Mouse (Mus musculus) brown adipose tissue, adult 24 weeks (tissue): Measurements from ENCODE around the gene Zfp934. TPM values are rescaled to one million over a fixed set of nuclear protein-coding genes. Genes with fewer than 3 reads are reported as not detected.
A peak's percentile ranks its signal among the peaks of the same experiment; 100 is the strongest.
"Not testable (repeated sequence)": the region's sequence is repeated elsewhere in the genome, so short reads cannot be mapped to it uniquely, and the experiment has no call there.

ENCODE experiments used
- H3K27ac ChIP-seq: fragments of 200-500 bp; replicated peaks from 2 replicates; pipeline ENCODE4 v1.5.1; 2012; ENCODE audit warnings: low read depth, mild to moderate bottlenecking, low read length
- H3K4me1 ChIP-seq: fragments of 200-500 bp; 2 replicates; pipeline ENCODE4 v1.6.1; 2012; ENCODE audit warnings: low read length, mixed read lengths; ENCODE audit not compliant: control insufficient read depth, insufficient read depth, insufficient read length
- H3K4me3 ChIP-seq: fragments of 200-500 bp; 2 replicates; pipeline ENCODE4 v1.5.1; 2012; ENCODE audit warnings: low read depth, mild to moderate bottlenecking, low read length, moderate library complexity; ENCODE audit not compliant: insufficient read depth
- polyA plus RNA-seq: library from polyadenylated mRNA; stranded (reverse); fragments of >200 nt; gene quantifications from 2 replicates; pipeline ENCODE4 v1.2.4, GENCODE M21; 2012; ENCODE audit not compliant: missing spikeins, insufficient read depth, insufficient read length

The Zfp934 gene
- 4.5 and 5.2 TPM in 2 replicates for polyA plus RNA-seq

DNA sequence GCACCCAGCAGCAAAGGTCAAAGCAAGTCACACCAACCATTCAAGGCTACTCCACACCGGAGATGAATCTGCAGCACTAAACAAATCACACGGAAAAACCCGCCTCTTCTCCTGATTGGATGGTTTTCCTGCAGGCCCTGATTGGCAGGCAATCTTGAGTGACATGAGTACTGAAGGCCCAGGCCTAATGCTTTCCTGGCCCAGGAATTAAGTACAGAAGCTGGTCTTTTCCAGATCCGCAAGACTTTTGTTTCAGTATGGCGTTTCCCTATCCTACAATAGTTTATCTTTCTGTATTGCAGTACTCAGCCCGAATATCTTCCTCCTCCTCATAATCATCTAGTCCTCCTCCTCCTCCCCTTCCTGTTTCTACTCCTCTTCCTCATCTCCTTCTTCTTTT lies at the start of gene Zfp934:
TSS of gene Zfp934 (minus strand) at position 101 of the 400 bp plus-strand sequence.
- not testable (repeated sequence) for H3K4me3 ChIP-seq, H3K27ac ChIP-seq, H3K4me1 ChIP-seq

DNA sequence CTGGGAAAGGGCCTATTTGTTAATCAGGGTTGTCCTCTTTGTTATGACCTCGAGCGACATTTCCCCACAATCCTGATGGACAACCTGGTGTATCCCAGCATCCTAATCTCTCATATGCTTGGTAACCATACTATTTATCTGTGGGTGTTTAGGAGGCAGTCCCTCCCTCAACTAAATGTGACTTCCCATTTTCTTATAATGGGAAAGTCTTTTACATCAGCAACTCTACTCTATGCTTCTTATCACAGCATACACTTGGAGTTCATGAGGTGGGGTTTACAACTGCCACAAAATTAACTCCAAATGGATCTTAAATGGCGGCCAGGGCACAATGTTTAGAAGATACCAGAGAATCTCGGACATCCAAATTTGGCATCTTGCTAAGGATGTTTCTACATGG lies 46.5 kb upstream of the Zfp934 start:
- H3K4me3 ChIP-seq, H3K27ac ChIP-seq, H3K4me1 ChIP-seq: not testable (repeated sequence)

DNA sequence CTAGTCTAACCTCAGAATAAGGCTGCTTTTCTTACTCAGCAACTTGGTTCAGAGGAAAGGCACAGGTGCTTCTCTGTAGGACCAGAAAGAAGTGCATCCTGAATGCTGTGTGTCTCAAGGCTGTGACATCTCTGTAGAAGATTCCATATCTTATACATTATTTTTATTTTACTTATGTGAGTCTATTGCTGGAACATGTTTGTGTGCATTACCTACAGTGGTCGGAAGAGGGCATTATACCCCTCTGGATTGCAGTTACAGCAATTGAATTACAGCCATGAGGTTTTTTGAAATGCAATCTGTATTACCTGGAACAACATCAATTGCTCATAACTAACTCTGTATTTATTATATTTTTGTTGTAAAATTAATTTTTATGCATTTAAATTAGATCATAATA lies 9.3 kb downstream of the Zfp934 start:
- not testable (repeated sequence) for H3K4me1 ChIP-seq, H3K4me3 ChIP-seq, H3K27ac ChIP-seq

DNA sequence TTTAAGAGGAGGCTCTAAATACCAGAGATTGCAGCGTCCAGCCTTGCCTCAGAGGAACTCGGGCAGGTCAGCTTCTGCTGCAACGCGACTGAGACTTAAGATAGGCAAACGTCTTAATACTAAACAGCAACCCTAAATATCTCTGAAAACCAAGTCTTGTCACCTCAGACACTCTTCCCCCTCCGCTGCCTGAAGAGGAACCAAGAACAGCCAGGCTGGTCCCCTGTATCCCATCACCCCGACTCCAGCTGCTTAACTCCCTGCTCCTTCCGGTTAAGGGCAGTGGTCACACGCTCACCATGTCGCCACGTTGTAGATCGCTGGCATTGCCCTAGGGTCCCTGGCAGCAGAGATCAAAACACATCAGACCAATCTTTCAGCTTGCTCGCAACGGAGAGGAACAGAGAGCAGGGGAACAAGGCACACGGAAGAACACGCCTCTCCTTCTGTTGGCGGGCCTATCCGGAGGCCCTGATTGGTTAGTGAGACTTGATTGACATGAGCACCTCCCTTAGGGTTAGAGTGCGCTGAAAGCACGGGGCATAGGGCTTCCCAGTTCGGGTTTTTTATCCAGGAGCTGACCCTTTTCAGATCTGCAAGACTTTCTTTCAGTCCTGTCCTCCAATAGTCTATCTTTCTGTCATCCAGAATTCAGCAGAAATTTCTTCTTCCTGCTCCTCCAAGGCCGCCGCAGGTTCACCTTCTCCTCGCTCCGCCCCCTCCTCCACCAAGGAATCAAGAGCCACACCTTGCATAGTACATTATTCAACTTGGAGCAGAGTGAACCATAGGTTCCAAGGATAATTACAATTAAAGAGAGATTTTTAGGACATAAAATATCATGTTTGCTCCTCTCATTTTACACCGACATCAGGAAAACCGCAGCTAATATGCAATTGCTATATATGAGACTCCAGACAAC lies 12.5 kb downstream of the Zfp934 start, which contains the start of gene Zfp935:
TSS of gene Zfp935 (minus strand) at position 323 of the 922 bp plus-strand sequence.
- H3K27ac ChIP-seq, H3K4me1 ChIP-seq: not testable (repeated sequence)
- peak within 1 kb of the TSS; percentile 63 for H3K4me3 ChIP-seq

DNA sequence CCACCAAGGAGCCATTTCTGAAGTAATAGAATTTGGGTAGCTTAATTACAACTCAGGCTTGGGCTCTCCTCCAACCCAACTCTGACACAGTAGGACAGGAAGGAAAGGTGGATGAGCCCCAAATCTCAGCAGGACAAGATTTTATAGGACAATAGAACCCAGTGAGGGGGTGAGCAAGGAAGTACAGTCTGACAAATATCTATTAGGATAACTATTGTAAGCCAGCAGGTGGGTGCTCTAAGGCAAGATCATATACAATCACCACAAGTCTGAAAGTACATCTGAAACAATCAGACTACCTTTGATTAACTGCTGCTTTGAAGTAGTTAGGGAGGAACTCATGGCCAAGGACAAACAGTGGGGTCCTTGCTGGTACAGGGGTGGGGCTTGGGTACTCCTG lies 40.9 kb downstream of the Zfp934 start:
- H3K27ac ChIP-seq, H3K4me3 ChIP-seq, H3K4me1 ChIP-seq: not testable (repeated sequence)

DNA sequence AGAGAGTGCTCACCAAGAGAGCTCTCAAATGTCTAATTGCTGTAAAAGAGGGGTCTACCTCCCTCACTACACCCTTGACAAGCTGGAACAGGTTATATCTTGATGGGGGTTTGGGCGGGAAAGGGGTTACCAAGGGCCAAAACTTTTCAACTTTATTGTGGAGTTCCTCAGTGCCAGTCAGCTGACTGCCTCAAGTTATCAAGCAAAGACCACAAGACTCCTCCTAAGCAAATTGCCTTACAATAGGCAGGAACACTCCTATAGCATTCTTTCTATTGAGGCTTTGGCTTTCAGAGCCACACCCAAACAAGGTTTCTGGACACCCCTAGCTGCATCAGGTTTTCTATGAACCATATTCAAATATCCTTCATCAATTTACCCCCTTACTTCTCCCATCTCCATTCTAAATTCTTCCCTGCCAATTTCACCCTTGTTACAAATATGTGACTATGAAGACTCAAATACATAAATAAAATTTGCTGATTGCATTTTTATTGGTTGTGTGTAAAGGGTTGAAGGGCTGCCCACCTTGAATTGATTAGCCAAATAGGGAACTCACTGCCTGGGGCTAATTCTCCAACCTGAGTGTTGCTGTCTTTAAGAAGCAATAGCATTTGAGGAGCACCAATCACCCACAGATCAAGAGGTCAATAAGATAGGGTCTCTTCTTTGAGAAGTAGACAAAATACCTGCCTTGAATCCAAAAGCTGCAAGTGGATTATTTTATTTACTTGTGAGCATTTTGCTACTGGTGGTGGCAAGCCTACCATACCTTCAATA lies 60.2 kb downstream of the Zfp934 start:
- not testable (repeated sequence) for H3K4me1 ChIP-seq, H3K27ac ChIP-seq, H3K4me3 ChIP-seq

DNA sequence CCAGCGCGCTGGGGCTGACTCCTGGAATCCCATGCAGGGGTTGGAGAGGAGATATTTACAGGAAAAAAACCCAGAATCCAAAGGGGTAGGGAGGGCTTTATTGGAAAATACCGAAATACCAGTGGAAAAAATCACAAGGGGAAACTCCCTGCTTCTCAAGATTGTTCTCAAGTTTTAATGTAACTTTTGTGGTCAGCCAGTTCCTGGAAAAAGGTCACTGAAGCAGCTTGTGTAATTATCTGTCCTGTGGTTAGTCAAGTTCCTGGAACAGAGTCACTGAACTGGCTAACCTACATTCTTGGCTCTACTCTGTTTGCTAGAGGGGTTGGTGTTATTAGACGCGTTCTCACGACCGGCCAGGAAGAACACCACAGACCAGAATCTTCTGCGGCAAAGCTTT lies 98.3 kb downstream of the Zfp934 start:
- not testable (repeated sequence) for H3K4me1 ChIP-seq, H3K27ac ChIP-seq, H3K4me3 ChIP-seq

DNA sequence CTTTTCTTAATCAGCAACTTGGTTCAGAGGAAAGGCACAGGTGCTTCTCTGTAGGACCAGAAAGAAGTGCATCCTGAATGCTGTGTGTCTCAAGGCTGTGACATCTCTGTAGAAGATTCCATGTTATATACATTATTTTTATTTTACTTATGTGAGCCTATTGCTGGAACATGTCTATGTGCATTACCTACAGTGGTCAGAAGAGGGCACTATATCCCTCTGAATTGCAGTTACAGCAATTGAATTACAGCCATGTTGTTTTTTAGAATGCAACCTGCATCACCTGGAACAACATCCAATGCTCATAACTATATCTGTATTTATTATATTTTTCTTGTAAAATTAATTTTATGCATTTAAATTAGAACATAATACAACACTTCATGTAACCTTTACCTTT lies 101.1 kb downstream of the Zfp934 start:
- not testable (repeated sequence) for H3K4me1 ChIP-seq, H3K4me3 ChIP-seq, H3K27ac ChIP-seq

DNA sequence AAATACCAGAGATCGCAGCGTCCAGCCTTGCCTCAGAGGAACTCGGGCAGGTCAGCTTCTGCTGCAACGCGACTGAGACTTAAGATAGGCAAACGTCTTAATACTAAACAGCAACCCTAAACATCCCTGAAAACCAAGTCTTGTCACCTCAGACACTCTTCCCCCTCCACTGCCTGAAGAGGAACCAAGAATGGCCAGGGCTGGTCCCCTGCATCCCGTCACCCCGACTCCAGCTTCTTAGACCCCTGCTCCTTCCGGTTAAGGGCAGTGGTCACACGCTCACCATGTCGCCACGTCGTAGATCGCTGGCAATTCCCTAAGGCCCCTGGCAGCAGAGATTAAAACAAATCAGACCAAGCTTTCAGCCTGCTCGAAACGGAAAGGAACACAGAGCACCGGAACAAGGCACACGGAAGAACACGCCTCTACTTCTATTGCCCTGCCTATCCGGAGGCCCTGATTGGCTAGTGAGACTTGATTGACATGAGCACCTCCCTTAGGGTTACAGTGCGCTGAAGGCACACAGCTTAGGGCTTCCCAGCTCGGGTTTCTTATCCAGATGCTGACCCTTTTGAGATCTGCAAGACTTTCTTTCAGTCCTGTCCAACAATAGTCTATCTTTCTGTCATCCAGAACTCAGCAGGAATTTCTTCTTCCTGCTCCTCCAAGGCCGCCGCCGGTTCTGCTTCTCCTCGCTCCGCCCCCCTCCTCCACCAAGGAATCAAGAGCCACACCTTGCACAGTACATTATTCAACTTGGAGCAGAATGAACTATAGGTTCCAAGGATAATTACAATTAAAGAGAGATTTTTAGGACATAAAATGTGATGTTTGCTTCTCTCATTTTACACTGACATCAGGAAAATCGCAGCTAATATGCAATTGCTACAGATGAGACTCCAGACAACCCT lies 104.3 kb downstream of the Zfp934 start, which contains the start of gene Gm49359:
TSS of gene Gm49359 (minus strand) at position 409 of the 911 bp plus-strand sequence.
- not testable (repeated sequence) for H3K4me1 ChIP-seq
- Histone ChIP-seq H3K4me3 (peak within 1 kb of the TSS; percentile 75), H3K27ac (peak within 1 kb of the TSS; percentile 61)

Other genes with a start within 250 kb of the Zfp934 start
- gene Gm3604, start 188.0 kb downstream of the Zfp934 start, polyA plus RNA-seq = 0.92 and 1.9 TPM in 2 replicates
- 3.6 and 6.5 TPM in 2 replicates for gene Gm49359, start 104.4 kb downstream of the Zfp934 start, polyA plus RNA-seq
- gene Zfp935, start 12.7 kb downstream of the Zfp934 start, polyA plus RNA-seq = not detected in 2 replicates
- gene 6720489N17Rik, start 53.0 kb upstream of the Zfp934 start, polyA plus RNA-seq = 0.59 and 1.3 TPM in 2 replicates
- 3.0 and 3.7 TPM in 2 replicates for gene Platr25, start 189.5 kb upstream of the Zfp934 start, polyA plus RNA-seq
- not detected in 2 replicates for gene Gm5141, start 214.6 kb upstream of the Zfp934 start, polyA plus RNA-seq